18 mouse cellular contexts compared by ENCODE assay signal in genomic region chr12:6022490-6022889, GRCm38 (mm10).
DNase-seq lines count a peak whose midpoint lies in the region; ATAC-seq lines count a peak whose summit lies in the region.
"Had no signal": no experiment of that assay in that cellular context is flagged by ENCODE, and none has a peak within 500 bp of the region (broad histone marks: within the 10 kb centered on the region; RNA-seq: fewer than 3 reads in every experiment).

No protein-coding gene starts in this region.

- DNase-seq in embryonic facial prominence, embryonic 14.5 days (ENCODE audit: low spot score): peak; percentile 24
- DNase-seq in embryonic facial prominence, embryonic 10.5 days (ENCODE audit: low spot score): no peak
- DNase-seq in left cerebral cortex, postnatal 4 days: peak; percentile 16
- no peak for DNase-seq in left cerebral cortex, postnatal 36 days (ENCODE audit: low spot score in 2 of 2)
- peak; percentile 4 for DNase-seq in gastrocnemius, postnatal 10 days
- peak; percentile 58 for DNase-seq in skeletal muscle tissue, adult 2 months (ENCODE audit: low read depth, low spot score)
- DNase-seq in c-Kit-positive CD71-positive TER-119-positive erythroid progenitor cells, embryonic 14.5 days (ENCODE audit: low spot score): no peak
- no peak for DNase-seq in kidney, adult 11 months
- DNase-seq: adrenal gland, adult 8-10 months; cerebellum, adult 18-20 months; cerebellum, postnatal 25 days; heart, postnatal 4 days; kidney, adult 18-20 months had no signal

- no peak overlapping the region for H3K9ac ChIP-seq in embryonic facial prominence, embryonic 14.5 days (ENCODE audit: low read depth, low read length)
- H3K9ac ChIP-seq: embryonic facial prominence, embryonic 13.5 days; forebrain, embryonic 15.5 days; heart, embryonic 13.5 days; hindbrain, embryonic 13.5 days had no signal

- H3K4me1 ChIP-seq in embryonic facial prominence, embryonic 14.5 days (ENCODE audit: control insufficient read depth, insufficient read depth, low read length): no peaks in the 10 kb centered on the region
- H3K4me1 ChIP-seq in embryonic facial prominence, embryonic 10.5 days: no peaks in the 10 kb centered on the region
- H3K4me1 ChIP-seq: embryonic facial prominence, embryonic 13.5 days; forebrain, embryonic 15.5 days; heart, embryonic 13.5 days; hindbrain, embryonic 13.5 days had no signal

- H3K4me3 ChIP-seq in embryonic facial prominence, embryonic 14.5 days (ENCODE audit: low read depth, low read length): no peak overlapping the region
- H3K4me3 ChIP-seq in embryonic facial prominence, embryonic 10.5 days: no peak overlapping the region
- H3K4me3 ChIP-seq: embryonic facial prominence, embryonic 13.5 days; forebrain, embryonic 15.5 days; heart, embryonic 13.5 days; hindbrain, embryonic 13.5 days had no signal

- intact Hi-C loops in left cerebral cortex, postnatal 4 days (cut with DNase I): loop anchor here (10.0 kb wide), 1 partner anchor 392 kb away; no protein-coding TSS in a partner anchor
- intact Hi-C loops in left cerebral cortex, postnatal 36 days (cut with DNase I): no loop called here

- WGBS in embryonic facial prominence, embryonic 14.5 days: 55% methylated on average over 2 of the region's 2 CpGs
- 83% methylated on average over 2 of the region's 2 CpGs for WGBS in embryonic facial prominence, embryonic 10.5 days

- H3K36me3 ChIP-seq in embryonic facial prominence, embryonic 14.5 days (ENCODE audit: control insufficient read depth, insufficient read depth, low read length): no peaks in the 10 kb centered on the region
- H3K36me3 ChIP-seq in embryonic facial prominence, embryonic 10.5 days (replicated peaks): no peaks in the 10 kb centered on the region
- H3K36me3 ChIP-seq: embryonic facial prominence, embryonic 13.5 days; forebrain, embryonic 15.5 days; heart, embryonic 13.5 days; hindbrain, embryonic 13.5 days had no signal

- no peaks in the 10 kb centered on the region for H3K9me3 ChIP-seq in embryonic facial prominence, embryonic 14.5 days (ENCODE audit: control insufficient read depth, low read length)
- H3K9me3 ChIP-seq in embryonic facial prominence, embryonic 10.5 days: no peaks in the 10 kb centered on the region
- H3K9me3 ChIP-seq: embryonic facial prominence, embryonic 13.5 days; forebrain, embryonic 15.5 days; heart, embryonic 13.5 days; hindbrain, embryonic 13.5 days had no signal

- H3K4me2 ChIP-seq in embryonic facial prominence, embryonic 14.5 days (ENCODE audit: low read depth, low read length): no peak overlapping the region
- H3K4me2 ChIP-seq: embryonic facial prominence, embryonic 13.5 days; forebrain, embryonic 15.5 days; heart, embryonic 13.5 days; hindbrain, embryonic 13.5 days had no signal

- no peak for ATAC-seq in embryonic facial prominence, embryonic 14.5 days (ENCODE audit: low read depth)
- ATAC-seq: forebrain, embryonic 15.5 days; hindbrain, postnatal 0 days had no signal

- no peak overlapping the region for H3K27ac ChIP-seq in embryonic facial prominence, embryonic 14.5 days (replicated peaks; ENCODE audit: low read depth, low read length)
- no peak overlapping the region for H3K27ac ChIP-seq in embryonic facial prominence, embryonic 10.5 days (replicated peaks)
- H3K27ac ChIP-seq: embryonic facial prominence, embryonic 13.5 days; forebrain, embryonic 15.5 days; heart, embryonic 13.5 days; hindbrain, embryonic 13.5 days; hindbrain, postnatal 0 days had no signal

- no peaks in the 10 kb centered on the region for H3K27me3 ChIP-seq in embryonic facial prominence, embryonic 14.5 days (replicated peaks; ENCODE audit: control insufficient read depth, insufficient read depth, low read length)
- no peaks in the 10 kb centered on the region for H3K27me3 ChIP-seq in embryonic facial prominence, embryonic 10.5 days (replicated peaks; ENCODE audit: low read depth, poor library complexity, severe bottlenecking)
- H3K27me3 ChIP-seq: embryonic facial prominence, embryonic 13.5 days; forebrain, embryonic 15.5 days; heart, embryonic 13.5 days; hindbrain, embryonic 13.5 days had no signal

Comparison
In these comparisons a context has a peak if more than half of its experiments do, and no peak if none do; other contexts are left out.
1. DNase-seq: peak in embryonic facial prominence, embryonic 14.5 days (single experiment), left cerebral cortex, postnatal 4 days (single experiment), gastrocnemius, postnatal 10 days (single experiment) and skeletal muscle tissue, adult 2 months (single experiment); none in embryonic facial prominence, embryonic 10.5 days (single experiment), left cerebral cortex, postnatal 36 days (0 of 2), c-Kit-positive CD71-positive TER-119-positive erythroid progenitor cells, embryonic 14.5 days (single experiment) and kidney, adult 11 months (single experiment).